Mouse (Mus musculus) lung, postnatal 0 days (tissue): ENCODE measurements at regions not wholly inside any gene's neighbourhood (a gene's known extent, or its start where the extent isn't known, plus 50 kb on each side); places are given as distances from the start of the nearest gene placed in this dataset.

Source experiments
- CTCF ChIP-seq: IDR thresholded peaks from 2 replicates; pipeline ENCODE4 v1.5.1; 2016; ENCODE audit warnings: antibody characterized with exemption, mild to moderate bottlenecking
- EP300 ChIP-seq: IDR thresholded peaks from 2 replicates; pipeline ENCODE4 v1.6.1; 2016; ENCODE audit warnings: antibody characterized with exemption, mild to moderate bottlenecking, control low read depth

- TF ChIP-seq EP300 (no peak), CTCF (no peak)
Observed at GRCm38 (mm10) chr4:9769633-9770205, 1104.6 kb upstream of the 2610301B20Rik start.
